Mouse (Mus musculus): ENCODE data around the gene Narfl. TPM values are rescaled to one million over a fixed set of nuclear protein-coding genes. Genes with fewer than 3 reads are reported as not detected.

Narfl gene
- 25.3 and 26.7 TPM in 2 replicates for polyA plus RNA-seq (2012; rRNA removed)

DNA sequence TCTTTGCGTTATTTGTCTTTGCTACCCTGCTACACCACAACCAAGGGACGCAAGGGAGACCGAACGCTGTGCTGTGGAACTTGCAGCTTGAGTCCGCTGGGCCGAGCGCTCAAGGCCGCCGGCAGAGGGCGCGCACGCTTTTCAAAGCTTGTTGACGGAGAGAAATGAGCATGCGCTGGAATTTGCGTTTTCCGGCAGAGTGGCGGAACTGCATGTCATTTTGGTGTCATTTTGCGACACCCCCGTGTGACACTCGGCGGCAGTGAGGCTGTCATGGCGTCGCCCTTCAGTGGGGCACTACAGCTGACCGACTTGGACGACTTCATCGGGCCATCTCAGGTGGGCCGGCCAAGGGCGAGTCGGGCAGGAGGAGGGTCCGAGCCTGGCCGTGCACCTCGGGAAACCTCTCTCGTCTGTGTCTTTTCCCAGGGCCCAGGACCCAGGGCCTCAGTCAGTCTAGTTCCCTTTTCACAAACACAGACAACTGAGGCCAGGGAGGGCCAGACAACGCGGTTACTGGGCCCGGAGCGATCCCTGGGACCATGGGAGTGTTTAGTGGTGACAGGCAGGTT lies at the start of gene Narfl:
TSS of gene Narfl (plus strand) at position 228 of the 572 bp plus-strand sequence.

DNA sequence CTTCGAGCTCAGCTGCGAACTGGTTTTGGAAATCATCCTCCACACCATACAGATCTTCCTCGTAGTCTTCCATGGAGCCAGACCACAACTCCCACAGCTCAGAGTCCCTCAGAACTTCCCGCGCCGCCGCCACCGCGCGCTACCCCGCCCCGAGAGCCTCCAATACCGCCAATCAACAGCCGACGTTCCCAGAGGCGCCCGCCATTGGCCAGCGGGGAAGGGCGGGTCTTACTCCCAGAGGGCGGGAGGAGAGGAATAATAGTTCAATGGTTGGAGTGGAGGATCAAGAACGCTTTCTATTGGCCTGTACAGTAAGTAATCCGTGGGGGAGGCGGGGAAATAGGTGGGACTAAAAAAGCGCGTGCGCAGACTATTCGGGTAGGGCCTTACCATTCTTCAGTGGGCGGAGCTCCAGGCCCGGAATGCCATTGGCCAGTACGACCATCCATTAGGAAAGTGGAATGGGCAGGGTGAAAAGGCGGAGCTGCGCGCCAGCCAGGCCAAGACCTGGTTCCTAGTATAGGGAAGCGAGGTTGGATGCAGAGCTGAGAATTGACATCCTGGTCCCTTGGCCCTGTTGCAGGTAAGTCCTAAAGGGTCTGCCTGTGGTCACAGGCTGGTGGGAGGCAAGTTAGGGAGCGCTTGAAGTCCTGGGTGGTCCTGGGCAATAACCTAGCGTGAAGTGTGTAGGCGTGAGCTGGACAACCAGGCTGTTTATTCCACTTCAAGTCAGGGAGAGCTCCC lies 46.1 kb upstream of the Narfl start, which contains the start of the genes Chtf18 and Rpusd1:
TSS of gene Chtf18 (minus strand) at position 155 of the 744 bp plus-strand sequence.
TSS of gene Rpusd1 (plus strand) at position 406 of the 744 bp plus-strand sequence.

DNA sequence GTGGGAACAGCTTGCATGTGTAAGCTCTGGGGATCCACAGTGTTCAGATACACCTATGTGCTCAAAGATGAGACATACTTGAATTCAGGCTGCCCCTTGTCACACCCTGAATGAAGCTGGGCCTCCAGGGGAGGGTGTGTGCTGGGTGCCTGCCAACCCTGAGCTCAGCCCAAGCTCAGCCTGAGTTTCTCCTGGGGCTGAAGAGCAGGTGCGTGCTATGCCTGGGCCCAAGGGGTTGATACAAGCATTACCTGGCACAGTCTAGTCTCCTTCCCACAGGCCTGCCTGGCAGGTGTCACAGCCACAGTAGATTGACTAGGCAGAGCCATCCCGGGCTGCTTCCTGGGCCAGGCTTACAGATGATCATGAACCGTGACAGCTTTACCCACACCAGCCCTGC lies 37.8 kb upstream of the Narfl start, which contains the start of gene Mslnl:
TSS of gene Mslnl (plus strand) at position 298 of the 400 bp plus-strand sequence.

DNA sequence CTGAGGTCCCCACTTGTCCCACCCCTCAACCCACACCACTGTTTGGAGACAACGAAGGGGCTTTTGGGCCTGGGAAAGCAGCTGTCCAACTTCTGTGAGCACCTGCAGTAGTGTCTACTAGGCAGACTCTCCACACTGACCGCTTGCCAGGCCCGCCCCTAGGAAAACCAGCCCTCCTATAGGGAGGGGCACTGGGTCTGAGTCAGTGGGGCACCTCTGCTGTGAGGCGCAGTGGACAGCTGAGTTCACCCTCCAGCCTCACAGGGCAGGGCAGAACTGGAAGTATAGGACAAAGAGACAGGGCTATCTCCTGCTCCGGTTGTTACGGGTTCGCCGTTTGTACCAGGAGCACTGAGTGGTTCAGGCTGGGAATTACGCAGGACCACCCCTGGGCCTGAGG lies 19.3 kb upstream of the Narfl start, which contains the start of gene Msln:
TSS of gene Msln (minus strand) at position 138 of the 400 bp plus-strand sequence.

DNA sequence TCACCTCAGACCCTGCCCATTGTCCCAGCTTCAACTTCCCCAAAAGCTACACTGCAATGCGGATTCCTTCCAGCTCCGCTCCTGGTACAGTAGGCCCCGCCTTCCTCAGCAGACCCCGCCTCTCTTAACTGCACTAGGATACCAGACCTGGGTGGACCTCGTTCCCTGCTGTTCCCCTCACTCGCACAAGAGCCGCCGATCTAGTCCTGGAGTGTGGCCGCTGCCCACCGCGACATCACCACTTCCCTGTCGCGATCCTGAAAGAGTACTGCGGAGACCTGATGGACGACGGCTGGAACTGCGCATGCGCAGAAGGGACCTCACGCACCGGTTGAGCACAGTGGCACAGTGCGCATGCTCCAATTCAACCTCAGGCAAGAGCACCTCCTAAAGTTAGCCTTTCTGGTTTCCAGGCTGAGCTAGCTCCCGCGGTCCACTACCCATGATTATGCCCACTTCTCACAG lies 11.7 kb downstream of the Narfl start, which contains the start of gene Haghl:
TSS of gene Haghl (minus strand) at position 393 of the 465 bp plus-strand sequence.

DNA sequence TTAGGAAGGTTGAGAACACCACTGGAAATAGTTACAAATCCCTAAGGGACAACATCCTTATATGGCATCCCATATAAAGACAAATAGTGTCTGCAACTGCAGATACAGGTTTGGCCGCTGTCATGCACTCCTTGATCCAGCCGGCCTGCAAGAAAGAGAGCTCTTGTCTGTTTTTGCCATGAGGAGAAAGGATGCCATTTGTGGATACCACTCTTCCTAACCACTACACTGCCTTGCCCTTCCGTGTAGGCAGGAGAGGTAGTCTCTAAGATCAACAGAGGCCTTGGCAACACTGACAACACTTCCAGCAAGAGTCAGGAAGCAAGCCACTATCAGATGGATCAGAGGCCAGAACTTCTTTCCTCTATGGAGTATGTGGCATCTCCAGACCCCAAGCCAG lies 12.7 kb downstream of the Narfl start, which contains the start of gene Ccdc78:
TSS of gene Ccdc78 (plus strand) at position 301 of the 400 bp plus-strand sequence.

DNA sequence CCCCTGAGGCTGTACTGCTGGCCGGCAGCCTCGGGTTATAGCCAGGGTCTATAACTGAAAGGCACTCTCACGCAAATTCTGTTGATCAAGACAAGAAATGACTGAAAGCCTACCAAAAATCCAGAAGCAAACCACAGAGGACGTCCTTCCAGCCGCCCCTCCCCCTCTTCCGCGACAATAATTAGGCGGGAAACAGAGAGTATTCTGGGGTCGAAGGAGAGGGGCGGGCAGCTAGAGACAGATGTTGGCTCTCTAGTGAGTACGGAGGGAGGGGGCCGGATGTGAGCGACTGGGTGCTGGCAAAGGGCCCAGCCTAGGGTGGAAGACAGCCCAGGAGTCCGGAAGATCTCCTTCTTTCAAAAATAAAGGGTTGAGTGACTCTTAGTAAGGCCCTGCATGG lies 19.0 kb downstream of the Narfl start, which contains the start of gene Fam173a:
TSS of gene Fam173a (minus strand) at position 287 of the 400 bp plus-strand sequence.

DNA sequence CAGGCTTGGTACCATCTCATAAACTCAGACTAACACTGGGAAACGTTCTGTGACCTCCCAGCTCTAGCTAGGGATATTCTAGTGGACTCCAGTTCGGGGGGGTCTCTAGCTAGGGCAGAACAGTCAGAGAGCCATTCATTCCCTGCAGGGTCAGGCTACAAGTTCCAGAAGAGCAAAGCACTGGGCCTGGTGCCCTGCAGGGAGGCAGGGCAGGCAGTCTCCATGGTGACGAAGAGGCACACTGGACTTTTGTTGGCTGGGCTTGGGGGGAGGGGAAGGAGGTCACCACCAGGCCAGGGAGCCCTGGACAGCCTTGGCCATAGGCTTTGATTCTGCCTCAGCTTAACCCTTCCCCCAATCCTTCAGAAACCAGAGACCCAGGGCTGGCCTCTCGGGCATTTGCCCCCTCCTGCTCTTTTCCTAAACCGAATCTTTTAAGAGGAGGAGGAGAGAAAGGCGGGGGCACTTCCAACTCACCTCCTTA lies 22.1 kb downstream of the Narfl start, which contains the start of gene AC134908.4:
TSS of gene AC134908.4 (minus strand) at position 51 of the 484 bp plus-strand sequence.

DNA sequence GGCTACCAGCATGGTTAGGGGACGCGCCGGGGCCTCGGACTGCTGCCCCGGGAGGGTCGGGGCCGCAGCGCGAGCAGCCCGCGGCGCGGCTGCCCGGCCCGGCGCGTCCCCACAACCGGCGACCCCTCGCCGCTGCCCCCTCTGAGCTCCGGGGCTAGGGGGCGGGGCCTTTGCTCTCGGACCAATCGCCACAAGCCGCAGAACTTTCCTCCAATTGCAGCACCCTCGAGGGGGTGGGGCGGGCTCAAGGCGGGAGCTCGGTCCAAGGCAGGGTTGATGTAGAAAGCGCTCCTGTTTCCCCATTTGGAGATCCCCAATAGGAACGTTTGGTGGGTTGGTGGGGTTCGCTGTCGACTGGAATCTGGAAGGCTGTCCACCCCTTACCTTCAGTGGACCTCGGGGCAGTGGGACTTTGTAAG lies 23.4 kb downstream of the Narfl start, which contains the start of gene Metrn:
TSS of gene Metrn (minus strand) at position 186 of the 419 bp plus-strand sequence.

DNA sequence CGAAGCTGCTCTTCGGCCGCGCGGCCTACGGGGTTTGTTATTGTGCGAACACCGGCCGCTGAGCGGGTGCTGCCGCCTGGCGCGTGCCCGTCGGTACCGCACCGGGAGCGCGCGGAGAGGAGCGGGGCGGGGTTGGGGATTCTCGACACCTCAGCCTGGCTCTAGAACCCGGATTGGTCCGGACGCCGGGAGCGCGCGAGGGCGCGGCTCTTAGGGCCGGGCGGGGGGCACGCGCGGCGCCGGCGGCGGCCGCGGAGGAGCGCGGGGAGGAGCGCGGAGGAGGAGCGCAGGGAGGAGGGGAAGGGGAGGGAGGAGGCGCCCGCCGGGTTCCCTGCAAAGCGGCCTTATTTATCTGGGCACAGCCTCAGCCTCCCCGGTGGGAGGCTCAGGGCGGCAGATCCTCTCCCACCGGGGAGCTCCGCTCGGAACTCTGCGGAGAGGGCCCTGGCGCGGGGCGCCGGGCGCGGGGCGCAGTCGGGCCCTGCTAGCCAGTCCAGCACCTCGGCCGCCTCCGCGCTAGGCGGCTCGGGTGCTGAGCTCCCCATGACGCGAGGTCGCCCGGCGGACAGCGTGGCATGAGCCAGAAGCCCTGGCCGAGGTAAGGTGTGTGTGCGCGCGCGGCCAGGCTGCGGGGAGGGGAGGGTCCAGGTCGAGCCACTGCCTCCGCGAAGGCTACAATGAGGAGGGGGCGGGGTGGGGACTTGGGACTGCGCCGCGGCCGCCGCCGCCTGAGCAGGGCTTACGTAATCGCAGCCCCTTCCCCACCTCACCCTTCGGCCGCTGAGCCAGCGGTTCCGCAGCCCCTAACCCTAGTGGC lies 35.4 kb downstream of the Narfl start, which contains the start of gene Fbxl16:
TSS of gene Fbxl16 (plus strand) at position 297 of the 817 bp plus-strand sequence.

DNA sequence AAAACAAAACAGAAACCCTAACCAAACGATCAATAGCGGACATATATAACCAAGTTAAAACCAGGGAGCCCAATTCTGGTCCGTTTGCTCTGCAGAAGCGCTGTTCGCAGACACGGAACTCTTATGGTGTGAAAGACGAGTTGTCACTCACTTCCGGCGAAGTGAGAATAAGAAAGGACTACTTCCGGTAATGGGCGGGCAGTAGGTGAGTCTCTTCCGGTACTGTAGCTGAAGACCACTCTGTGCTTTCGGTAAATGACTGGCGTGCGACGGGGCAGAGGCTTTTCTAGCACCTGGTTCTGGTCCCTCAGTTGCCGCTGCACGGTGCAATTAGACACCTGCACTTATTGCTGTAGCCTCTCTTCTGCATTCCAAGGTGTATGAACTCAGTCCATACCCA lies 49.9 kb downstream of the Narfl start, which contains the start of gene Wdr24:
TSS of gene Wdr24 (plus strand) at position 176 of the 400 bp plus-strand sequence.

DNA sequence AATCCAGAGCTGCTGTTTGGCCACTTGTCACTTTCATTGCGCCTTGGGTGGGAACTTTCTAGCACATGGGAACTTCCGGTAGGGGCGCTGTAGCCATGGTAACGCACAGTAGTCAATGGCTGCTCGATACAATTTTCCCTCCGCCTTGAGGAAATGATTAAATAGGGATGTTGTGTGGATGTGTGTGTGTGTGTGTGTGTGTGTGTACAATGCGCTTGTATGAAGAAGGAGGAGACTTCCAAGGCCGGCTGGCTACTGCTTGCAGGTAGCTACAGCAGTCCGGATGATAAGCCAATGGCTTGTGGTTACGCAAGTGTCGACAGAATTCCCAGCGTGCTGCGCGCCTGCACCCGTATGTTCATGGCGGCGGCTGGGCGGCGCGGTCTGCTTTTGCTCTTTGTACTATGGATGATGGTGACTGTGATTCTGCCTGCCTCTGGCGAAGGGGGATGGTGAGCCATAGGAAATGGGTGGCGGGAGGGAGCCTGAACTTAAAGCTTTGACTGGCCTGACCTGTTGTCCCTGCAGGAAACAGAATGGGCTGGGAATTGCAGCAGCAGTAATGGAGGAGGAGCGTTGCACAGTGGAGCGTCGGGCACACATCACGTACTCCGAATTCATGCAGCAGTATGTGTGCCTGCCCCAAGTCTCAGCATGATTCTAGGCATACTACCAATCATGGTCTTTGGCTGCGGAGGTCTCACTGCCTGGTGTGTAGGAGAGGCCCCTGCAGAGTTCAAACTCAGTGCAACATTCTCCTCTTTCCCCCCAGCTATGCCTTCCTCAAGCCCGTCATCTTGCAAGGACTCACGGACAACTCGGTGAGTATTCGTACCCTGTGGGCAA lies 55.4 kb downstream of the Narfl start, which contains the start of gene Jmjd8:
TSS of gene Jmjd8 (plus strand) at position 156 of the 846 bp plus-strand sequence.

Other genes starting within 250 kb of the Narfl start
- gene Sox8, start 203.1 kb upstream of the Narfl start, polyA plus RNA-seq (2012; rRNA removed), result 11.4 and 14.6 TPM in 2 replicates
- 10.7 and 12.7 TPM in 2 replicates for gene Lmf1, start 194.7 kb upstream of the Narfl start, polyA plus RNA-seq (2012; rRNA removed)
- 1.1 and 2.1 TPM in 2 replicates for gene Gng13, start 56.6 kb upstream of the Narfl start, polyA plus RNA-seq (2012; rRNA removed)
- 16.3 and 17.3 TPM in 2 replicates for gene Chtf18, start 46.4 kb upstream of the Narfl start, polyA plus RNA-seq (2012; rRNA removed)
- 44.1 and 45.9 TPM in 2 replicates for gene Rpusd1, start 46.1 kb upstream of the Narfl start, polyA plus RNA-seq (2012; rRNA removed)
- 0.11 and 0.15 TPM in 2 replicates for gene Mslnl, start 37.7 kb upstream of the Narfl start, polyA plus RNA-seq (2012; rRNA removed)
- 0.14 and 0.25 TPM in 2 replicates for gene Msln, start 19.4 kb upstream of the Narfl start, polyA plus RNA-seq (2012; rRNA removed)
- gene Haghl, start 11.9 kb downstream of the Narfl start, polyA plus RNA-seq (2012; rRNA removed), result 214 and 220 TPM in 2 replicates
- 0.04 and 0.11 TPM in 2 replicates for gene Ccdc78, start 12.8 kb downstream of the Narfl start, polyA plus RNA-seq (2012; rRNA removed)
- gene Fam173a, start 19.1 kb downstream of the Narfl start, polyA plus RNA-seq (2012; rRNA removed), result 106 and 110 TPM in 2 replicates
- gene AC134908.4, start 21.9 kb downstream of the Narfl start, polyA plus RNA-seq (2012; rRNA removed), result 0.18 TPM in 1 of 2 replicates, not detected in the other
- gene Metrn, start 23.4 kb downstream of the Narfl start, polyA plus RNA-seq (2012; rRNA removed), result 101 TPM in 2 replicates
- gene Fbxl16, start 35.3 kb downstream of the Narfl start, polyA plus RNA-seq (2012; rRNA removed), result 64.6 and 64.7 TPM in 2 replicates
- gene Wdr24, start 49.9 kb downstream of the Narfl start, polyA plus RNA-seq (2012; rRNA removed), result 48.6 and 49.3 TPM in 2 replicates
- 82.0 and 84.1 TPM in 2 replicates for gene Jmjd8, start 55.1 kb downstream of the Narfl start, polyA plus RNA-seq (2012; rRNA removed)
- 303 and 324 TPM in 2 replicates for gene Stub1, start 59.6 kb downstream of the Narfl start, polyA plus RNA-seq (2012; rRNA removed)
- gene Rhbdl1, start 63.5 kb downstream of the Narfl start, polyA plus RNA-seq (2012; rRNA removed), result 51.1 and 59.5 TPM in 2 replicates
- gene Gm20683, start 68.0 kb downstream of the Narfl start, polyA plus RNA-seq (2012; rRNA removed), result 27.5 and 27.9 TPM in 2 replicates
- gene Rhot2, start 71.1 kb downstream of the Narfl start, polyA plus RNA-seq (2012; rRNA removed), result 94.8 and 98.3 TPM in 2 replicates
- gene Wdr90, start 87.7 kb downstream of the Narfl start, polyA plus RNA-seq (2012; rRNA removed), result 57.9 and 59.3 TPM in 2 replicates
- gene Mcrip2, start 95.0 kb downstream of the Narfl start, polyA plus RNA-seq (2012; rRNA removed), result 10.1 and 10.9 TPM in 2 replicates
- 71.8 and 76.2 TPM in 2 replicates for gene Mettl26, start 101.3 kb downstream of the Narfl start, polyA plus RNA-seq (2012; rRNA removed)
- gene Wfikkn1, start 107.1 kb downstream of the Narfl start, polyA plus RNA-seq (2012; rRNA removed), result 0.86 and 1.0 TPM in 2 replicates
- 70.6 and 80.8 TPM in 2 replicates for gene Rab40c, start 146.0 kb downstream of the Narfl start, polyA plus RNA-seq (2012; rRNA removed)
- gene Pigq, start 171.2 kb downstream of the Narfl start, polyA plus RNA-seq (2012; rRNA removed), result 95.7 and 101 TPM in 2 replicates
- 0.11 and 0.34 TPM in 2 replicates for gene Nhlrc4, start 171.2 kb downstream of the Narfl start, polyA plus RNA-seq (2012; rRNA removed)
- 0.41 and 0.68 TPM in 2 replicates for gene A930017K11Rik, start 178.8 kb downstream of the Narfl start, polyA plus RNA-seq (2012; rRNA removed)
- gene Capn15, start 212.0 kb downstream of the Narfl start, polyA plus RNA-seq (2012; rRNA removed), result 43.8 and 45.6 TPM in 2 replicates

All from central nervous system, embryonic 14 days (tissue).